Mouse (Mus musculus) adrenal gland, adult (tissue): ENCODE results near the gene Zic5.
"Not testable (repeated sequence)": the region's sequence is repeated elsewhere in the genome, so short reads cannot be mapped to it uniquely, and the experiment has no call there.

Source experiments
- DNase-seq, 2 experiments: peaks; one replicate each; pipeline ENCODE4 v3.0.0; 2022 to 2023; ENCODE audit warnings: low spot score in 1 of 2; ENCODE audit not compliant: inconsistent age in 2 of 2

The Zic5 gene

GRCm38 (mm10) chr14:122465931-122466490 is 534 bp upstream of the Zic5 start:
- no peak for DNase-seq

- DNase-seq: no peak
Measured at GRCm38 (mm10) chr14:122464351-122464762, 1.1 kb downstream of the Zic5 start.

GRCm38 (mm10) chr14:122463734-122464341 is 1.6 kb downstream of the Zic5 start:
- peak; percentile 54 to 82 for DNase-seq

- peak in 1 of 2 experiments; percentile 53 for DNase-seq
Measured at GRCm38 (mm10) chr14:122463080-122463691, 2.3 kb downstream of the Zic5 start.

GRCm38 (mm10) chr14:122462689-122463079 is 2.8 kb downstream of the Zic5 start:
- no peak for DNase-seq

- DNase-seq: no peak
Measured at GRCm38 (mm10) chr14:122461966-122462365, 3.5 kb downstream of the Zic5 start.

GRCm38 (mm10) chr14:122461500-122461899 is 4.0 kb downstream of the Zic5 start:
- DNase-seq: no peak

GRCm38 (mm10) chr14:122460226-122460625 is 5.3 kb downstream of the Zic5 start:
- DNase-seq: no peak

GRCm38 (mm10) chr14:122459776-122460175 is 5.7 kb downstream of the Zic5 start:
- DNase-seq: no peak

GRCm38 (mm10) chr14:122459332-122459731 is 6.1 kb downstream of the Zic5 start:
- DNase-seq: not testable (repeated sequence)

- DNase-seq: no peak
Measured at GRCm38 (mm10) chr14:122455562-122455958, 9.9 kb downstream of the Zic5 start.

GRCm38 (mm10) chr14:122454901-122455561 is 10.4 kb downstream of the Zic5 start:
- DNase-seq: no peak

GRCm38 (mm10) chr14:122453996-122454738 is 11.3 kb downstream of the Zic5 start:
- DNase-seq: no peak

GRCm38 (mm10) chr14:122453388-122453995 is 12.0 kb downstream of the Zic5 start:
- peak in 1 of 2 experiments; percentile 53 for DNase-seq

GRCm38 (mm10) chr14:122452701-122453387 is 12.6 kb downstream of the Zic5 start:
- no peak for DNase-seq

GRCm38 (mm10) chr14:122451551-122452145 is 13.8 kb downstream of the Zic5 start:
- DNase-seq: no peak

GRCm38 (mm10) chr14:122450496-122451382 is 14.7 kb downstream of the Zic5 start, which contains the start of gene Gm5089:
Gene Gm5089 (minus strand): TSS chr14:122451115.
- DNase-seq: peak in 1 of 2 experiments; percentile 48

- no peak for DNase-seq
Measured at GRCm38 (mm10) chr14:122449601-122450495, 15.6 kb downstream of the Zic5 start.
